Mouse (Mus musculus) heart, embryonic 14.5 days (tissue): ENCODE data around the gene Sec31b. TPM values are rescaled to one million over a fixed set of nuclear protein-coding genes. Genes with fewer than 3 reads are reported as not detected.

Source experiments
- ATAC-seq: fragments of 200-750 bp; cut with Nextera tagmentation; 2 replicates; pipeline ENCODE4 v1.8.0; 2017; ENCODE audit warnings: low read depth, moderate TSS enrichment; ENCODE audit not compliant: insufficient number of reproducible peaks, insufficient read depth, low FRiP score
- H3K27ac ChIP-seq, 2 experiments: fragments of 200-500 bp in 1 of 2; fragments of 300-500 bp in 1 of 2; sonication (generic) in 1 of 2; replicated peaks in 1 of 2; 2 replicates each; pipeline ENCODE4 v1.5.1; 2012 to 2014; ENCODE audit warnings: low read depth in 2 of 2, low read length in 2 of 2, control low read depth in 1 of 2, mild to moderate bottlenecking in 1 of 2, mixed read lengths in 1 of 2; ENCODE audit not compliant: control insufficient read depth in 1 of 2, insufficient read depth in 1 of 2
- H3K27me3 ChIP-seq: fragments of 300-500 bp; sonication (generic); 2 replicates; pipeline ENCODE4 v1.6.1; 2014; ENCODE audit warnings: mild to moderate bottlenecking, low read length, control low read depth; ENCODE audit not compliant: control insufficient read depth, insufficient read depth
- H3K36me3 ChIP-seq: fragments of 300-500 bp; sonication (generic); 2 replicates; pipeline ENCODE4 v1.6.1; 2014; ENCODE audit warnings: mild to moderate bottlenecking, control low read depth, low read length, mixed read lengths; ENCODE audit not compliant: control insufficient read depth, insufficient read depth
- H3K4me1 ChIP-seq, 2 experiments: fragments of 200-500 bp in 1 of 2; fragments of 300-500 bp in 1 of 2; sonication (generic) in 1 of 2; 2 replicates each; pipeline ENCODE4 v1.6.1; 2012 to 2014; ENCODE audit warnings: low read length in 2 of 2, control low read depth in 1 of 2, mixed read lengths in 1 of 2; ENCODE audit not compliant: control insufficient read depth in 2 of 2, insufficient read depth in 2 of 2
- H3K4me2 ChIP-seq: fragments of 300-500 bp; sonication (generic); 2 replicates; pipeline ENCODE4 v1.6.1; 2014; ENCODE audit warnings: mild to moderate bottlenecking, low read length
- H3K4me3 ChIP-seq, 2 experiments: fragments of 200-500 bp in 1 of 2; fragments of 300-500 bp in 1 of 2; sonication (generic) in 1 of 2; 2 replicates each; pipeline ENCODE4 v1.5.1; 2012 to 2014; ENCODE audit warnings: low read length in 2 of 2, mild to moderate bottlenecking in 2 of 2, control low read depth in 1 of 2, low read depth in 1 of 2, moderate library complexity in 1 of 2; ENCODE audit not compliant: control insufficient read depth in 1 of 2, insufficient read depth in 1 of 2
- H3K9ac ChIP-seq: fragments of 300-500 bp; sonication (generic); 2 replicates; pipeline ENCODE4 v1.6.1; 2014; ENCODE audit warnings: mild to moderate bottlenecking, low read length
- H3K9me3 ChIP-seq: fragments of 300-500 bp; sonication (generic); 2 replicates; pipeline ENCODE4 v1.6.1; 2016; ENCODE audit warnings: low read length, control low read depth; ENCODE audit not compliant: control insufficient read depth
- WGBS: fragments of 180-500 bp; shearing (Covaris S2); extraction: QIAGEN DNeasy Blood & Tissue Kit; methylation state at CpG from one replicate; pipeline ENCODE4 v1.1.7; 2014; 5-methylcytosine and 5-hydroxymethylcytosine counted together
- polyA plus RNA-seq: library from polyadenylated mRNA; unstranded; fragments of >200 nt; fragmentation: Nextera tagmentation; extraction: Ambion mirVana; gene quantifications from 2 replicates; pipeline ENCODE4 v1.2.1, GENCODE M21; 2014

Gene Sec31b
- polyA plus RNA-seq, 1 experiment from 2014 or later, result 1.1 TPM

- no peaks in the 10 kb centered on the region for H3K9me3 ChIP-seq
- H3K4me1 ChIP-seq, result peaks cover 0 to 10% of the 10 kb centered on the region in 2 experiments; a peak in 2 of 4 replicates
- peak overlapping the region; percentile 95 for H3K9ac ChIP-seq
- peak overlapping the region in 1 of 2 experiments; percentile 88; a peak in 2 of 4 replicates for H3K27ac ChIP-seq
- H3K27me3 ChIP-seq, result 0 out of 2 replicates have a peak, but pooled peaks cover 3% of the 10 kb centered on the region
- H3K36me3 ChIP-seq, result peaks cover 43% of the 10 kb centered on the region
- WGBS, result 1% methylated on average over 8 of the region's 8 CpGs
- ATAC-seq, result no peak
- peak overlapping the region; percentile 81 to 86 for H3K4me3 ChIP-seq
- peak overlapping the region; percentile 74 for H3K4me2 ChIP-seq
Measured at GRCm38 (mm10) chr19:44554490-44554860, 8.8 kb upstream of the Sec31b start.

DNA sequence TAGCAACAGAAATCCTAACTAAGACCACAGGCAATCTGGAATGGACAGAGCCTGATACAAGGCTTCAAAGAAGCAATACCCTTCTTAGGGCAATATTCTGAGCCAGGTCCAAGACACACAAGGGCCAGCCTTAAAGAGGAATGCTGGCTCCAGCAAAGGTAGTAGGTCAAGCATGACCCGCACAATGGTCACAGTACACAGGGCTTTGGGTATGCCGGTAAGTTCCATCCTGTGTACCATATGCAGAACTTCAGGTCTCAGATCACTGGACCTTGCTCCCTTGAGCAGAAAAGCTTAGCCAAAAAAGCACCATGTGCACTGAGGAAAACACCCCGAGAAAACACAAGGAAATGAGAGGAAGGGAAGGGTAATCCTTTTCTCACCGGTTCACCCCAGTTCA is 7.6 kb upstream of the Sec31b start:
- no peak for ATAC-seq
- 89% methylated on average over 4 of the region's 4 CpGs for WGBS
- Histone ChIP-seq H3K27ac (no peak overlapping the region), H3K9me3 (no peaks in the 10 kb centered on the region), H3K4me1 (peaks cover 0 to 10% of the 10 kb centered on the region in 2 experiments; a peak in 2 of 4 replicates), H3K36me3 (peaks cover 55% of the 10 kb centered on the region), H3K4me2 (peak overlapping the region; percentile 74), H3K9ac (no peak overlapping the region), H3K27me3 (no peaks in the 10 kb centered on the region), H3K4me3 (peak overlapping the region in 1 of 2 experiments; percentile 86; a peak in 1 of 4 replicates)

DNA sequence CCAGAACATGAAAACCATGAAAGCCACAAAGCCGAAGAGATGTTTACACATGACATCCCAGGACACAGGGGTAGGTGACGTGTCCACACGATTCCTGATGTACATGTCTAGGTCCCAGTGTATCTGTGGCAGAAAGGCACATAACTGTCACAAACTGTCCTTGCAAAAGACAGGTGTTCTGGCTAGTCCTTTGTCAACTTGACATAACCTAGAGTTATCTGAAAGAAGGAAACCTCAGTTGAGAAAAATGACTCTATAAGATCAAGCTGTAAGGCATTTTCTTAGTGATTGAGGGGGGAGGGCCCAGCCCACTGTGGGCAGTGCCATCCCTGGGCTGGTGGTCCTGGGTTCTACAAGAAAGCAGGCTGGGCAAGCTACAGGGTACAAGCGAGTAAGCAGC is 7.1 kb upstream of the Sec31b start, which contains the start of gene Gm20538:
Gene Gm20538, minus strand, starts transcription at position 101 of the 400 bp plus-strand sequence.
- H3K27me3 ChIP-seq, result no peaks in the 10 kb centered on the region
- peak within 1 kb of the TSS; percentile 74 for H3K4me2 ChIP-seq
- no peak within 1 kb of the TSS for H3K9ac ChIP-seq
- no peak within 1 kb of the TSS for H3K27ac ChIP-seq
- no peak for ATAC-seq
- H3K36me3 ChIP-seq, result peaks cover 59% of the 10 kb centered on the region
- no peaks in the 10 kb centered on the region for H3K9me3 ChIP-seq
- WGBS, result 92% methylated on average over 4 of the region's 4 CpGs
- peaks cover 0 to 10% of the 10 kb centered on the region in 2 experiments; a peak in 2 of 4 replicates for H3K4me1 ChIP-seq
- H3K4me3 ChIP-seq, result peak within 1 kb of the TSS in 1 of 2 experiments; percentile 86; a peak in 1 of 4 replicates

- WGBS, result 2% methylated on average over 13 of the region's 13 CpGs
- peak overlapping the region; percentile 53 to 60; a peak in 3 of 4 replicates for H3K4me3 ChIP-seq
- peak overlapping the region; percentile 76; the same call in 1 of the 2 replicates for H3K9ac ChIP-seq
- H3K4me1 ChIP-seq, result no peaks in the 10 kb centered on the region
- H3K4me2 ChIP-seq, result peak overlapping the region; percentile 81
- no peak for ATAC-seq
- H3K9me3 ChIP-seq, result 0 out of 2 replicates have a peak, but pooled peaks cover 4% of the 10 kb centered on the region
- H3K36me3 ChIP-seq, result peaks cover 19% of the 10 kb centered on the region
- no peaks in the 10 kb centered on the region for H3K27me3 ChIP-seq
- H3K27ac ChIP-seq, result no peak overlapping the region
Measured at GRCm38 (mm10) chr19:44544775-44545174, 889 bp downstream of the Sec31b start.

DNA sequence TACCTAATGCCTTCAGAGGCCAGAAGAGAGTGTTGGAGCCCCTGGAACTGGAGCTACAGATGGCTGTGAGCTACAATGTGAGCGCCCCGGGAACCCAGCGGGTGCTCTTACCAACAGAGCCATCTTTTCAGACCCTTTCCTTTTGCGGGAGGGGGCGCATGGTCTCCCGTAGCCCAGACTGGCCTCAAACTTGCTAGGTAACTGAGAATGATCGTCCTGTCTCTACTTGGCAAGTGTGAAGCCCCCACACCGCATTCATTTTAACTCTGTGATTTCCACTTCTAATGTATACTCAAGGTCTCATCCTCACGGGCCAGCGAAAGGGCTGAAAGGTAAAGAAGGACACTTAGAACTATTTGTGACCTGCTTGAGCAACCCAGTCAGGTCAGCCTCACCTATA is 1.3 kb downstream of the Sec31b start:
- ATAC-seq, result no peak
- Histone ChIP-seq H3K4me1 (no peaks in the 10 kb centered on the region), H3K9ac (no peak overlapping the region), H3K9me3 (0 out of 2 replicates have a peak, but pooled peaks cover 4% of the 10 kb centered on the region), H3K36me3 (peaks cover 15% of the 10 kb centered on the region), H3K4me3 (no peak overlapping the region), H3K27ac (no peak overlapping the region), H3K4me2 (peak overlapping the region; percentile 81; the same call in 1 of the 2 replicates), H3K27me3 (no peaks in the 10 kb centered on the region)
- WGBS, result 61% methylated on average over 10 of the region's 10 CpGs

DNA sequence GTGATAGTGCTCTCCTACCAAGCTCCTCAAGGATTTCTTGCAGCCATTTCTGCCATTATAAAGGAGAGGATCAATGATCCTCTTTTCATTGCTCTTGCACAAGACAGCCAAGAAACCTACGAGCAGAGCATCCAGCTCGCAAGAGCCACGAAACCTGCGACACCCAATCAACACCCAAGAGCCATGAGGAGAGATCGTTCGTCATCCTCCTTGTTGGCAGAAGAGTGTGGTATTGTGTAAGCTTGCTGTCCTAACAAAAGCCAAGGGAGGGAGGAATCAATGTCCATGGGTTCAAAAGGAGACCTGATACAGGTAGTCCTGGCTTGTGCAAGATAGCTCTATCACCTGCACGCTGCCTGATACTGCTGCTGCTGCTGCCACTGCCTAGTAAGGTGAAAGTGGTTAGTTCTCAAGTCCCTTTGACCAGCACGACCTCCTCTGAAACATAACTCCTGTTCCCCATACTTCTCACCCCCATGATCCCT is 2.9 kb downstream of the Sec31b start:
- no peak for ATAC-seq
- Histone ChIP-seq H3K27ac (no peak overlapping the region), H3K27me3 (no peaks in the 10 kb centered on the region), H3K4me3 (no peak overlapping the region), H3K4me1 (no peaks in the 10 kb centered on the region), H3K9ac (no peak overlapping the region), H3K4me2 (no peak overlapping the region), H3K9me3 (0 out of 2 replicates have a peak, but pooled peaks cover 4% of the 10 kb centered on the region), H3K36me3 (no peaks in the 10 kb centered on the region)
- 81% methylated on average over 8 of the region's 8 CpGs for WGBS

DNA sequence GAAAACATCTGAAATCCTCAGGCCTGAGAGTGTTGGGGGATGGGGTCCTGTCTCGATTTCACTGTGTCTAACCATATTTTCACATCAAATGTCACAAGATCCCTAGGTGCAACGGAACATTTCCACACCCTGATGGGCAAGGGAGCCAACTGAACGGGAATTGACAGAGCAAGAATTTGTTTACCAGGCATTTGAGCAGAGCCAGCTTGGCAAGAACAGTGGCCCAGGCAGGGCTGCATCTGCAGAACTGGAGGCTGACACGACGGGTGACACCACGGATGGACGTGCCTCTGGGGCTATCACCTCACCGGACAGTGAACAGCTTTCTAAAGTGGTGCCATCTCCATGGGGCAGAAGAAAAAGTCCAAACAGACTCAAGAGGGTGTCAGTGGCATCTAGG is 8.2 kb downstream of the Sec31b start:
- WGBS, result 82% methylated on average over 8 of the region's 8 CpGs
- no peaks in the 10 kb centered on the region; the same call in 1 of the 2 replicates for H3K27me3 ChIP-seq
- no peaks in the 10 kb centered on the region for H3K4me1 ChIP-seq
- H3K27ac ChIP-seq, result no peak overlapping the region
- no peak overlapping the region for H3K9ac ChIP-seq
- H3K4me2 ChIP-seq, result no peak overlapping the region
- H3K4me3 ChIP-seq, result no peak overlapping the region
- ATAC-seq, result no peak
- no peaks in the 10 kb centered on the region for H3K36me3 ChIP-seq
- 0 out of 2 replicates have a peak, but pooled peaks cover 4% of the 10 kb centered on the region for H3K9me3 ChIP-seq

DNA sequence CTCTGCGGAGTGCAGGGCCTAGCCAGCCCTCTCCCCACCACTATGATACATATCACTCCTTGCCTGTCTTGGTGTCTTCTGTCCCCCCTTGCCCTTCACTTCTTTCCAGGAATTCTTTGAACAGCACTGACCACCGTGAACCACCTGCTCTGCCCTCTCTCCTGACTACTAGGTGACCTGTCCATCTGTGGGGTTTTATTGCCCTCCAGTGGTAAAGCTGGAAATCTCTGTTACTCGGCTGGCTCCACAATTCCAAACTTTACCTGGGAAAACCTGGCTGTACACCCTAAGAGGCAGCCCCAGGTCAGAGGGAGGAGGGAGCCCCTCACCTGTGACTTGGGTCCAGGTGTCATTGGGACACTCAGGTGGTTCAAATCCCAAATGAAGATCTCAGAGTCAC is 10.3 kb downstream of the Sec31b start:
- Histone ChIP-seq H3K27ac (no peak overlapping the region), H3K36me3 (no peaks in the 10 kb centered on the region), H3K4me3 (no peak overlapping the region), H3K27me3 (no peaks in the 10 kb centered on the region; the same call in 1 of the 2 replicates), H3K9me3 (no peaks in the 10 kb centered on the region), H3K4me1 (no peaks in the 10 kb centered on the region), H3K4me2 (no peak overlapping the region), H3K9ac (no peak overlapping the region)
- ATAC-seq, result no peak
- WGBS, result 35% methylated on average over 3 of the region's 3 CpGs
